Mouse (Mus musculus): ENCODE measurements around the gene Phex. TPM values are rescaled to one million over a fixed set of nuclear protein-coding genes. Genes with fewer than 3 reads are reported as not detected.

The Phex gene
- polyA plus RNA-seq (2017; shearing (Covaris generic)), result 0.07 TPM

DNA sequence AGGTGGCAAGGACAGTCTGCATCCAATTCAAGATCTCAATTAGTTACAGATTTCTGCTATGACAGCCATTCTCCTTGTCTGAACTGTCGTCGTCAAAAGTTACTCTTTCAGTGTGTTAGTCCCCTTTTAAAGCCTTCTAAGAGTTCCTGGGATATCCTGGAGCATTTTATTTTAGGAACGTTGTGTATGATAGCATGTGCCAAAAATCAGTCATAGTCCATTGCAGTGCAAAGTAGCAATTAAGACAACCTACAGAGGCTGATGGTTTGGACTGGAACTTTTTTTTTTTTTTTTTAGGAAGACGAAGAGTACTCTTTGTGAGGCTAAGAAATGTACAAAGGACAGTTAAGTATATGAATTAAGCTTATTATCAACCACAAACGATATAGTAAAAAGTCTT lies at the start of gene Phex:
TSS of gene Phex (minus strand) at position 101 of the 400 bp plus-strand sequence.

Other genes starting within 250 kb of the Phex start
- gene Sms, start 77.0 kb upstream of the Phex start, polyA plus RNA-seq (2017; shearing (Covaris generic)), result 79.3 TPM
- gene Yy2, start 153.7 kb upstream of the Phex start, polyA plus RNA-seq (2017; shearing (Covaris generic)), result 2.5 TPM
- gene Mbtps2, start 183.4 kb upstream of the Phex start, polyA plus RNA-seq (2017; shearing (Covaris generic)), result 17.5 TPM

Data from CD4-positive, CD25-positive, alpha-beta regulatory T cell, adult 9 weeks (primary cell).